Mouse (Mus musculus) E14TG2a.4 (cell line): ENCODE data around the gene E130308A19Rik.

ENCODE experiments used
- CTCF ChIP-seq: conservative IDR thresholded peaks from 2 replicates; pipeline ENCODE4 v1.5.1; 2014; ENCODE audit warnings: low read length
- NANOG ChIP-seq: IDR thresholded peaks from 2 replicates; pipeline ENCODE4 v1.6.1; 2014; ENCODE audit warnings: borderline replicate concordance, low read length, mixed read lengths

DNA sequence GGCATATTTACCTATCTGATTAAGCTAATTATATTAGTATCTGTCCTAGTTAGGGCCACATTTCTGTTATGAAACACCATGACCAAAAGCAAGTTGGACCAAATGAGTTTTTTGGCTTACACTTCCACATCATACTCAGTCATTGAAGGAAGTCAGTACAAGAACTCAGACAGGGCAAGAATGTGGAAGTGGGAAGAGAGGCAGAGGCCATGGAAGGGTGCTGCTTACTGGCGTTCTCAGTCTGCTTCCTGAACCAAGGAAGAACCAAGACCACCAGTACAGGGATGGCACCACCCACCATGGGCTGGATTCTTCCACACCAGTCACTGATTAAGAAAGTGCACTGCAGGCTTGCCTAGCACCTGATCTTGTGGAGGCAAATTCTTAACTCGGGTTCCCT lies 31.4 kb upstream of the E130308A19Rik start:
- TF ChIP-seq CTCF: no peak
- TF ChIP-seq NANOG: no peak
